Comparison of ENCODE assay signal across 22 mouse cellular contexts in genomic region chr4:36696810-36697209, GRCm38 (mm10).
DNase-seq lines count a peak whose midpoint lies in the region; ATAC-seq and TF ChIP-seq lines count a peak whose summit lies in the region.
"Had no signal": no experiment of that assay in that cellular context is flagged by ENCODE, and none has a peak within 500 bp of the region (broad histone marks: within the 10 kb centered on the region; RNA-seq: fewer than 3 reads in every experiment).

No protein-coding gene starts in this region.

- H3K36me3 ChIP-seq in liver, embryonic 16.5 days (ENCODE audit: control insufficient read depth, insufficient read depth): no peaks in the 10 kb centered on the region
- no peaks in the 10 kb centered on the region for H3K36me3 ChIP-seq in midbrain, postnatal 0 days (ENCODE audit: insufficient read depth, low read length)
- H3K36me3 ChIP-seq: embryonic facial prominence, embryonic 15.5 days; heart, embryonic 10.5 days; hindbrain, embryonic 12.5 days; midbrain, embryonic 15.5 days; neural tube, embryonic 15.5 days had no signal

- 39% methylated on average over 2 of the region's 2 CpGs for WGBS in liver, embryonic 16.5 days (ENCODE audit: insufficient replicate concordance)
- WGBS in midbrain, postnatal 0 days: 95% methylated on average over 2 of the region's 2 CpGs

- no peak overlapping the region for H3K9ac ChIP-seq in liver, embryonic 16.5 days (ENCODE audit: low read depth, low read length)
- no peak overlapping the region for H3K9ac ChIP-seq in midbrain, postnatal 0 days (replicated peaks; ENCODE audit: low read length, poor library complexity, severe bottlenecking)
- H3K9ac ChIP-seq: embryonic facial prominence, embryonic 15.5 days; hindbrain, embryonic 12.5 days; midbrain, embryonic 15.5 days; neural tube, embryonic 15.5 days had no signal

- no peaks in the 10 kb centered on the region for H3K4me1 ChIP-seq in liver, embryonic 16.5 days (ENCODE audit: control insufficient read depth, low read depth, low read length)
- H3K4me1 ChIP-seq in midbrain, postnatal 0 days (ENCODE audit: insufficient read depth, low read length): no peaks in the 10 kb centered on the region
- H3K4me1 ChIP-seq: embryonic facial prominence, embryonic 15.5 days; heart, embryonic 10.5 days; hindbrain, embryonic 12.5 days; midbrain, embryonic 15.5 days; neural tube, embryonic 15.5 days had no signal

- ATAC-seq in liver, embryonic 16.5 days (ENCODE audit: low read depth): peak; percentile 73
- ATAC-seq in midbrain, postnatal 0 days (ENCODE audit: low FRiP score): no peak
- ATAC-seq: lung, postnatal 0 days; midbrain, embryonic 15.5 days had no signal

- no peak overlapping the region for H3K27ac ChIP-seq in liver, embryonic 16.5 days (ENCODE audit: low read length)
- no peak overlapping the region for H3K27ac ChIP-seq in midbrain, postnatal 0 days (ENCODE audit: low read depth, low read length)
- H3K27ac ChIP-seq: embryonic facial prominence, embryonic 15.5 days; heart, embryonic 10.5 days; hindbrain, embryonic 12.5 days; kidney, postnatal 0 days; midbrain, embryonic 15.5 days; neural tube, embryonic 15.5 days had no signal

- H3K9me3 ChIP-seq in liver, embryonic 16.5 days (replicated peaks; ENCODE audit: control insufficient read depth, low read length): no peaks in the 10 kb centered on the region
- H3K9me3 ChIP-seq in midbrain, postnatal 0 days (ENCODE audit: low read length): no peaks in the 10 kb centered on the region
- H3K9me3 ChIP-seq: embryonic facial prominence, embryonic 15.5 days; heart, embryonic 10.5 days; hindbrain, embryonic 12.5 days; midbrain, embryonic 15.5 days; neural tube, embryonic 15.5 days had no signal

- TF ChIP-seq CTCF in midbrain, postnatal 0 days (IDR thresholded peaks at IDR 0.05): no peak

- peak; percentile 21 for DNase-seq in layer of hippocampus, adult 11-12 months (ENCODE audit: low spot score)
- no peak for DNase-seq in layer of hippocampus, postnatal 10 days (ENCODE audit: low spot score in 2 of 2)
- peak; percentile 33 for DNase-seq in brain, adult 2 months (ENCODE audit: low read depth, low spot score)
- DNase-seq in layer of hippocampus, adult 8-10 months (ENCODE audit: low spot score in 2 of 2): peak; percentile 22 to 24
- DNase-seq in urinary bladder, postnatal 14 days (ENCODE audit: low spot score): no peak
- no peak for DNase-seq in midbrain, postnatal 0 days (ENCODE audit: low spot score)
- no peak for DNase-seq in cerebellum, adult 8-10 months
- DNase-seq: adrenal gland, postnatal 36 days; B cell, adult 2 months; cerebellum, postnatal 36 days; heart, postnatal 10 days; kidney, adult 18-20 months; right cerebral cortex, postnatal 14 days; thymus, postnatal 14 days had no signal

- H3K4me2 ChIP-seq in liver, embryonic 16.5 days (ENCODE audit: low read depth, low read length): no peak overlapping the region
- no peak overlapping the region for H3K4me2 ChIP-seq in midbrain, postnatal 0 days (ENCODE audit: low read depth, low read length, poor library complexity, severe bottlenecking)
- H3K4me2 ChIP-seq: embryonic facial prominence, embryonic 15.5 days; hindbrain, embryonic 12.5 days; midbrain, embryonic 15.5 days; neural tube, embryonic 15.5 days had no signal

- no peaks in the 10 kb centered on the region for H3K27me3 ChIP-seq in liver, embryonic 16.5 days (ENCODE audit: control insufficient read depth, insufficient read depth, low read depth, low read length)
- no peaks in the 10 kb centered on the region for H3K27me3 ChIP-seq in midbrain, postnatal 0 days (ENCODE audit: insufficient read depth, low read length)
- H3K27me3 ChIP-seq: embryonic facial prominence, embryonic 15.5 days; hindbrain, embryonic 12.5 days; midbrain, embryonic 15.5 days; neural tube, embryonic 15.5 days had no signal

- H3K4me3 ChIP-seq in liver, embryonic 16.5 days (ENCODE audit: low read depth, low read length): no peak overlapping the region
- no peak overlapping the region for H3K4me3 ChIP-seq in midbrain, postnatal 0 days (ENCODE audit: low read depth, low read length)
- H3K4me3 ChIP-seq: embryonic facial prominence, embryonic 15.5 days; heart, embryonic 10.5 days; hindbrain, embryonic 12.5 days; midbrain, embryonic 15.5 days; neural tube, embryonic 15.5 days had no signal

Comparison
In these comparisons a context has a peak if more than half of its experiments do, and no peak if none do; other contexts are left out.
1. DNase-seq: peak in layer of hippocampus, adult 11-12 months (single experiment), brain, adult 2 months (single experiment) and layer of hippocampus, adult 8-10 months (2 of 2); none in layer of hippocampus, postnatal 10 days (0 of 2), urinary bladder, postnatal 14 days (single experiment), midbrain, postnatal 0 days (single experiment) and cerebellum, adult 8-10 months (single experiment).